Mouse (Mus musculus) cortical plate, adult 2 months (tissue): ENCODE results near the gene Gpd1. TPM values are rescaled to one million over a fixed set of nuclear protein-coding genes. Genes with fewer than 3 reads are reported as not detected.
"Not testable (repeated sequence)": the region's sequence is repeated elsewhere in the genome, so short reads cannot be mapped to it uniquely, and the experiment has no call there.

Experiments
- H3K27ac ChIP-seq: fragments of 200-500 bp; 2 replicates; pipeline ENCODE4 v1.5.1; 2012; ENCODE audit warnings: low read length, control low read depth, inconsistent platforms; ENCODE audit not compliant: insufficient read depth
- H3K4me1 ChIP-seq: fragments of 200-500 bp; 2 replicates; pipeline ENCODE4 v1.6.1; 2011; ENCODE audit warnings: low read length; ENCODE audit not compliant: control insufficient read depth, insufficient read depth
- H3K4me3 ChIP-seq: fragments of 200-500 bp; 2 replicates; pipeline ENCODE4 v1.5.1; 2011; ENCODE audit warnings: mild to moderate bottlenecking, low read length, control low read depth; ENCODE audit not compliant: insufficient read depth
- CTCF ChIP-seq: fragments of 200-500 bp; IDR thresholded peaks from 2 replicates; pipeline ENCODE4 v1.5.1; 2011; ENCODE audit warnings: mild to moderate bottlenecking, control low read depth, low read length; ENCODE audit not compliant: insufficient read depth; ENCODE audit errors: extremely low read depth
- POLR2A ChIP-seq: fragments of 200-500 bp; IDR thresholded peaks from 2 replicates; pipeline ENCODE4 v1.6.1; 2011; ENCODE audit warnings: mild to moderate bottlenecking, low read length, control low read depth; ENCODE audit not compliant: insufficient read depth; ENCODE audit errors: extremely low read depth
- polyA plus RNA-seq: library from polyadenylated mRNA; depleted of rRNA; stranded (reverse); fragments of >200 nt; gene quantifications from 2 replicates; pipeline ENCODE4 v1.2.3, GENCODE M21; 2012

Gpd1 gene
- polyA plus RNA-seq, 1 experiment: 55.3 TPM

DNA sequence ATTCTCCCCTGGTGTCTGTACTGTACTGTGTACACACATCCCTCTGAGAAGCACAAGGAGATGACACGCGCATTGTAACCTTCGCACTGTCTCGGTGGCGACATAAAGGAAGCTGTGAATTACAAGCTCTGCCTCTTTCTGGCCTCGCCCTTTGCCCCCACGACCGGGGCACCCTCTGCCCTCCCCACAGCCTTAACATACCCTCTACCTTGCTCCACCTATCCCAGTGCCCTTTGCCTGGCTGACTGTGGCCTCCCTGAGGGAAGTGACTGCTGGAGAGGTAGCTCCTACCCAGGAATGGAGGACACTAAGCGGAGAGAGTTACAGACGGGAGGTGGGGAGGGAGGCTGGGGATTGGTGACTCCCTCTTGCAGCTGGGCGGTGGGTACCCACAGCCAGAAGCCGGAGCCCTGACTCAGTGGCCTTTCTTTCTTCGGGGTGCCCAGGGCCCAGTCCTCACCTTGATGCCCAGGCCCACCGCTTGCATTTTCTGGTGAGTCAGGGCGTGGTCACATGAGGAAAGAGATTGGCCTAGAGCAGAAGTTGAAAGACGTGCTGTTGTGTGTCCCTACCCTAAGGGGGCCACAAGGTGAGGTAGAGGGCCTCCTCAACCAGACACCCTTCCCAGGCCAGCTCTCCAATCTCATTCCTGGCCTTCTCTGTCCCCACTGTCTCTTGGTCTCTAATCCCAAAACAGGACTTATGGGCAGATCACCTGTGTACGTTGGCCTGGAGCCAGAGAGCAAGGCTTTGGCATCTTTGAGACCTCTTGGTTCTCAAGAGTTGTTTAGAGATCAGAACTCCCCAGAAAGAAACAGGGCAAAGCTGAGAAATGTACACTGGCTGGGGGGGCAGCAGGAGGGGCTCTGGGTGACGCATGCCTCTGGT, 16.9 kb upstream of the Gpd1 start:
- Histone ChIP-seq H3K4me3 (no peak overlapping the region), H3K4me1 (no peaks in the 10 kb centered on the region; the same call in 1 of the 2 replicates), H3K27ac (no peak overlapping the region)
- TF ChIP-seq POLR2A (no peak), CTCF (no peak)

DNA sequence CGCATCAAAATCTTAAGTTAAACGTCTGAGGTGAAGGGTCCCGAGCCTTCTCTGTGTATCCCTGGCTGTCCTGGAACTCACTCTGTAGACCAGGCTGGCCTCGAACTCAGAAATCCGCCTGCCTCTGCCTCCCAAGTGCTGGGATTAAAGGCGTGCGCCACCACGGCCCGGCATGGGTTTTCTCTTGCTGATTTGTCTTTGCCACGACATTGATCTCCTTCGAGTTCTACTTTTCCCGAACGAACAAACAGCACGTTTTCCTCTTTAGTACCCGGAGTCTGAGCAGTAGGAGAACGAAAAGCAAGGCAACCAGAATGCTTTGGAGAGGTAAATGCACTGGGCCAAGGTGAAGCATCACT, 15.7 kb upstream of the Gpd1 start:
- H3K27ac ChIP-seq, H3K4me1 ChIP-seq: not testable (repeated sequence)
- H3K4me3 ChIP-seq: peak overlapping the region; percentile 50

GRCm38 (mm10) chr15:99701999-99702900, 15.1 kb upstream of the Gpd1 start, which contains the start of gene Smarcd1:
Smarcd1 (plus strand) TSS chr15:99702129.
- Histone ChIP-seq H3K4me3 (peak within 1 kb of the TSS; percentile 50), H3K4me1 (no peaks in the 10 kb centered on the region; the same call in 1 of the 2 replicates), H3K27ac (peak within 1 kb of the TSS; percentile 93)
- TF ChIP-seq POLR2A (no peak; the same call in 1 of the 2 replicates), CTCF (peak; percentile 65)

DNA sequence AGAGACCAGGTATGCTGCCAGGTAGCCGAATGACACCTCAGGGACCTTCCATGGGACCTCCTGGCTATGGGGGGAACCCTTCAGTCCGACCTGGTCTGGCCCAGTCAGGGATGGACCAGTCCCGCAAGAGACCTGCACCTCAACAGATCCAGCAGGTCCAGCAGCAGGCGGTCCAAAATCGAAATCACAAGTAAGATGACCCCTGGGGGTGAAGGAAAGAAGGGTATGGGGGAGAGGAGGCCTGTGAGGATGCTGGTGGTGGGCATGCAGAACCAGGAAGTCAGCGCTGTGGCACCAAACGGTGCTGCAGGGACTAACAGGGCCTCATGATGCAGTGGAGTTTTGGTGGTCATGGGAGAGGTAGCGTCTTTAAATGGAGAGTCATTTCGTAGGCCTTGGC, 14.2 kb upstream of the Gpd1 start:
- H3K4me1 ChIP-seq: no peaks in the 10 kb centered on the region; the same call in 1 of the 2 replicates
- TF ChIP-seq POLR2A: no peak
- H3K27ac ChIP-seq: peak overlapping the region; percentile 93
- peak overlapping the region; percentile 50 for H3K4me3 ChIP-seq

DNA sequence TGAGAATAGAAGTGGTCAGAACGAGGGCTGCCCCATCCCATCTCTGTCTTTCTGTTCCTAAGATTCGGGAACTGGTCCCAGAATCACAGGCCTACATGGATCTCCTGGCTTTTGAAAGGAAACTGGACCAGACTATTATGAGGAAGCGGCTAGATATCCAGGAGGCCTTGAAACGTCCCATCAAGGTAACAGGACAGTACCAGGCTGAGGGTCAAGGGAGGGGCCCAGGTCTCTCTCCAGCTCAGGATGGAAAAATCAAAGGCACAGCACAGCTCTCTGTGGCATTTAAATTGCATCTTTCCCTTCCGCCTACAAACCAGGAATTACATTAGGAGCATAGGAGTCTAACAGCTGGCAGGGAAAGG, 13.7 kb upstream of the Gpd1 start:
- Histone ChIP-seq H3K4me3 (peak overlapping the region; percentile 50), H3K27ac (peak overlapping the region; percentile 93), H3K4me1 (no peaks in the 10 kb centered on the region; the same call in 1 of the 2 replicates)
- TF ChIP-seq POLR2A: no peak

GRCm38 (mm10) chr15:99704041-99704681, 13.2 kb upstream of the Gpd1 start:
- no peak for TF ChIP-seq CTCF
- no peak; the same call in 1 of the 2 replicates for TF ChIP-seq POLR2A
- peak overlapping the region; percentile 89 for H3K27ac ChIP-seq
- peak overlapping the region; percentile 50 for H3K4me3 ChIP-seq
- H3K4me1 ChIP-seq: no peaks in the 10 kb centered on the region; the same call in 1 of the 2 replicates

DNA sequence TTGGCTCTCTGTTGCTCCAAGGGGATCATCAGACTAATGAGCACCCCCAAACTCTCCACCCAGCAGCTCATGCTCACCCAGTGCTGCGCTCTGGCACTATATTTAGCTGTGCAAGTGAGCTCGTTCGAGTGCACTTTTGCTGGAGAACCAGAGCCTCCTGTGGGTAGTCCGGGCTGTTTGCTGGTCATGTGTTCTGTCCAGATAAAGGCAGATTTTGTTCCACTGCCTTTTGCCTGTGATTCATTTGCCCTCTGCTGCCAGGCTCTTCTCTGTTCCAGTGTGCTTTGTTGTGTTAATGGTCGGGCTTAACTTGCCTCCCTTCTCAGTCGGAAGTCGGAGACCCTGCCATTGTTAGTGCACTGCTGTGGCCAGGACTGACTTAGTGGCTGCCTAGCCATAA, 12.4 kb upstream of the Gpd1 start:
- peak overlapping the region; percentile 50 for H3K4me3 ChIP-seq
- TF ChIP-seq POLR2A: peak; percentile 34; the same call in 1 of the 2 replicates
- TF ChIP-seq CTCF: no peak
- H3K27ac ChIP-seq: peak overlapping the region; percentile 89
- no peaks in the 10 kb centered on the region; the same call in 1 of the 2 replicates for H3K4me1 ChIP-seq

- H3K4me1 ChIP-seq: no peaks in the 10 kb centered on the region; the same call in 1 of the 2 replicates
- H3K27ac ChIP-seq: peak within 1 kb of the TSS; percentile 89
- TF ChIP-seq CTCF (peak; percentile 75), POLR2A (no peak)
- peak within 1 kb of the TSS; percentile 50 for H3K4me3 ChIP-seq
Observed at GRCm38 (mm10) chr15:99705440-99706048, 11.8 kb upstream of the Gpd1 start, which contains the start of gene Gm17349. Gm17349 (minus strand) TSS chr15:99705490.

- no peak for TF ChIP-seq POLR2A
- TF ChIP-seq CTCF: no peak
- H3K4me1 ChIP-seq: no peaks in the 10 kb centered on the region; the same call in 1 of the 2 replicates
- no peak overlapping the region for H3K4me3 ChIP-seq
- H3K27ac ChIP-seq: no peak overlapping the region
Observed at GRCm38 (mm10) chr15:99708176-99708575, 9.1 kb upstream of the Gpd1 start.
